Mouse (Mus musculus): Measurements from ENCODE around the gene Hpcal4.

GRCm38 (mm10) chr4:123227707-123228106 is 44.7 kb downstream of the Hpcal4 start:
- TF ChIP-seq HCFC1 (IDR thresholded peaks at IDR 0.05; ENCODE audit: borderline replicate concordance, insufficient read depth, low read length) (no peak), ZC3H11A (IDR thresholded peaks at IDR 0.05; ENCODE audit: borderline replicate concordance, low read depth, low read length) (no peak), ZNF384 (IDR thresholded peaks at IDR 0.05; ENCODE audit: low read depth, low read length) (no peak)

All from ES-E14 (cell line).